Mouse (Mus musculus) lung, postnatal 25 days (tissue): Measurements from ENCODE around the gene Rnf213.
A peak's percentile ranks its signal among the peaks of the same experiment; 100 is the strongest.

Source experiments
- DNase-seq: peaks from one replicate; pipeline ENCODE4 v3.0.0; 2022; ENCODE audit warnings: low spot score

Gene Rnf213

DNA sequence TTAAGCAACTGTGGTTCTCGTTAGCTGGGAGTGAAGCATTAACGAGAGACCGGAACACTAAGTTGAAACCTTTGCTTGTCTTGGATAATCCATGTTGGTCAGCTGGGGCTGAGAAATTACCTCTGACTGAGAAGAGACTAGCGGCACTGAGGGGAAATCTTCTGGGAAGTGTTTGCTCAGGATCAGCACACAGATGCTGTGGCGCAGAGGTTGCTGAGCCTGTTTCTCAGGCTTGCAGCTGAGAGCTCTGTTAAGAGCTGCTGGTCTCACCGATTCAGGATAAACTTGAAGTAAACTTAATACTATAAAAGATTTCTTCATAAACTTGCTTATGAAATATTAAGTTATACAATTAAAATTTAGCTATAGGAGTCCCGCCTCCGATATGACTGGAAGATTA, 45.9 kb downstream of the Rnf213 start:
- DNase-seq: peak; percentile 54

DNA sequence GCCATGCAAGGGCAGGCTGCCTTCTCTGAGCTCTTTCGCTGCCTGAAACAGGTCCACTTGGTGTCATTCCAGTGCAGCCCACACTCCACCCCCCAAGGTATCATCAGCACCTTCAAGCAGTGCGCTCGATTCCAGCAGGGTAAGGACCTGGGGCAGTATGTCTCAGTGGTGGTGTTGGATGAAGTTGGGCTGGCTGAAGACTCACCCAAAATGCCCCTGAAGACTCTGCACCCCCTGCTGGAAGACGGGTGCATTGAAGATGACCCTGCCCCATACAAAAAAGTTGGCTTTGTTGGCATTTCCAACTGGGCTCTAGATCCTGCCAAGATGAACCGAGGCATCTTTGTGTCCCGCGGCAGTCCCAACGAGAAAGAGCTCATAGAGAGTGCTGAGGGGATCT, 49.3 kb downstream of the Rnf213 start:
- no peak for DNase-seq

DNA sequence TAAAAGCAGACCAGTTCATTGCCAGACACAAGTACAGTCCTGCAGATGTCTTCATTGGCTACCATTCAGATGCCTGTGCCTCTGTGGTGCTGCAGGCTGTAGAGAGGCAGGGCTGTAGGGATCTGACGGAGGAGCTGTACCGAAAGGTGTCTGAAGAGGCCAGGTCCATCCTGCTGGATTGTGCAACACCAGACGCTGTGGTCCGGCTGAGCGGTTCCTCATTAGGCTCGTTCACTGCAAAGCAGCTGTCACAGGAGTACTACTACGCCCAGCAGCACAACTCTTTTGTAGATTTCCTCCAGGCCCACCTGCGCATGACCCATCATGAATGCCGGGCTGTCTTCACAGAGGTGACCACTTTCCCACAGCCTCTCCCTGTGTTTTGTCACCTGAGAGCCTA, 50.5 kb downstream of the Rnf213 start:
- no peak for DNase-seq

DNA sequence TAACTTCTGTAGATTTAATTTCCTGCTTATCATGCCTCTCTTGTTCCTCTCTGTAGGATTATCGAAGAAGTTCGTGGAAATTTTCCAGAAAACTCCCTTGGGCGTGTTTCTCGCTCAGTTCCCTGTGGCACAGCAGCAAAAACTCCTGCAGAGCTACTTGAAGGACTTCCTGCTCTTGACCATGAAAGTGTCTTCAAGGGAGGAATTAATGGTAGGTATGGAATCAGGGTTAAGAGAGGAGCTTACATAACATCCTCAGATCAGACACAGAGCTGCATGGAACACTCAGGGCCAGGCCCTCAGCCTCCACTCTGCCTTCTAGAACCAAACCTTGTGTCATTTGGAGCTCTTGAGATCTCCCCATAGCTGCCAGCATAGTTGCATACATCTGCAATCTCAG, 63.2 kb downstream of the Rnf213 start:
- DNase-seq: peak; percentile 52

DNA sequence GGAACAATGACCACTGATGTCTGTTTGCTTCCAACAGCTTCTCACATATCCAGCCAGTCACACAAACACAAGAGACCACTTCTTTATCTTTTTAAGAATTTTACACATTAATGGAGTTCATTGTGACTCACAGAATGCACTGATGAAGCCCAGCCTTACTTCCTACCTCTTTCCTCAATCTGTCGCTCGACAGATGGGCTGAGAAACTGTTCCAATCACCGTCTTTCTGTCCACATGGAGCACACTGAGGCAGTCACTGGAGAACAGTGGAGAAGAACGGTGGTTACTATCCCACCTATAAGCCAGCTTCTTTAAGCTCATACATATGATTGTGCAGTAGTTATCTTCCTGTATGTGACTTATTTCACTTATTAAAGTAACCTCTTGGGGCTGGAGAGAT, 85.0 kb downstream of the Rnf213 start:
- no peak for DNase-seq

DNA sequence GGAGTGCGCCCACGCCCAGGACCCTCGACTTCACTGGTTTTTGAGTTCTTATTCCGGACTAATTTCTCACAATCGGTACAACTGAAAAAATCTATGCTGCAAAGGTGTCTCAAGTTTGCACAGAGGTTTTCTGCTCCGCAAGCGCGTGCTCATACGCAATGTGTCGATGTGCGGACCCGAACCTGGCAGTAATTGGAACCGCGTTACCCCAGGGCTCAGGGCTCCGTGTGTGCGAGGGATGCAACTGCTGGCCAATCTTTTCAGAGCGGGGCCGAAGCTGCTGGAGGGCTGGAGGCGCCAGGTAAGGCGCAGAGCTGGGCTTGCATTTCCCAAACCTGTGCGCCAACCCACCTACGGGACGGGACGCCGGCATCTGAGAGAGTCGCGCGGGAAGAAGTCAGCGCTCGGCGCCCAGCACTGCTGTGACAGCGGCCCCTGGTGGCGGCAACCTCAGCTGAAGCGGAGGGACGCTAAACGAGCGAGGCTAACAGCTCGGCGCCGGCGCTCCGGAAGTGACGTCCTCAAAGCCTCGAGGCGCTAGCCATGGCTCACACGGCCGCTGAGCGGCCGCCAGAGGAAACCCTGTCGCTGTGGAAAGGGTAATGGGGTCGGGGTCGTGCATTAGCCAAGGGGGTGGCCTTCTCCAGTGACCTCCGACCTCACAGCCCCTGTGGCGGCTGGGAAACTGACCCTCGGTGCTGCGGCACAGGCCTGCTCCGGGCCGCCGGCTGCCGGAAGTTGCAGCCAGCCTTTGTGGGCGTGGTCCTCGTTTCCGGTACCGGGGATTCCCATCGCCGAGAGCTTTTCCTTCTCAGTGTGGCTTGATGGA, 98.2 kb downstream of the Rnf213 start, which contains the start of gene Endov:
TSS of gene Endov (plus strand) at position 487 of the 829 bp plus-strand sequence.
- DNase-seq: peak; percentile 97

DNA sequence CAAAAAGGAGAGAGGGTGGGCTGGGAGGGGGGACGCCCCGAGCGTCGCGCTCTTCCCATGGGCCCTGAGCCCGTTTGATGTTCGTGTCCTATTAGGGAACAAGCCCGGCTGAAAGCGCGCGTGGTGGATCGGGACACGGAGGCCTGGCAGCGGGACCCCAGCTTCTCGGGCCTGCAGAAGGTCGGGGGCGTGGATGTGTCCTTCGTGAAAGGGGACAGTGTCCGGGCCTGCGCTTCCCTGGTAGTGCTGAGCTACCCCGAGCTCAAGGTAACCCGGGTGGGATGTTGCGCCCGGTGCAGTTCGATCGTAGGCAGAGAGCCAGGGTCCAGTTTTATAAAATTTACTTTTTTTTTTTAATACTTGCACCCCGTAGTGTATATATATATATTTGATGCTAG, 98.8 kb downstream of the Rnf213 start:
- DNase-seq: no peak

DNA sequence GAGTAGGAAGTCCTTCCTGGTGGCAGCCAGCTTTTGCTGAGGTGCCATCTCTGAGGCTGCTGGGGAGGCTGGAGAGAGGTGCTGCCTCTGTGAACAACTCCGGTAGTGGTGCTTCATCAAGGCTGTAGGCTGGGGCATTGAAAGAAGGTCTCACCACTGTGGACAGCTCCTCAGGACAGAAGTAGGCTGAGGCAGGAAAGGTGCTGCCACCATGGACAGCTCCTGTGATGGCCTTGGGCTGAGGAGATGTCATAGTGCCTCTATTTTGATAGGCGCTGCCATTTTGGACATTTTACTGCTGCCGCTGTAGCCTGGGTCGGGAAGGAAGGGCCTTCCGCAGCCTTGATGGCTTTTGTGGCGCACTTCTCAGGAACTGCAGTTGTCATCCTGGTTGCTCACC, 99.9 kb downstream of the Rnf213 start:
- no peak for DNase-seq

DNA sequence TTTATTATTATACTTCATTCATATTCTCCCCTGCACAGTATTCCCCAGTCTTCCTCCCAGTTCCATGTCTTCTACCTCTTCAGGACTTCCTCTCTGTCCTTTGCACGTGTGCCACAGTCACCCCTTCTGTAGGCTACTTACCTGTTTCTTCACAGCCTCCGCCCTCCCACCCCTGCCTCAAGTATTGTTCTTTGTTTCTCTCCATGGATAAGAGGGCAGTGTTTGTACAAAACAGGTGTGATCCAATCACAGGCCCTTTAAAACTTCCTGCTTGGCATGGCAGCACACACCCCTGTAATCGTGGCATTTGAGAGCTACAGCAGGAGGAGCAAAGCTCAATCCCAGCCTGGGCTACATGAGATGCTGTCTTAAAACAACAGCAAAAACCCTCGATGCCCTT, 100.6 kb downstream of the Rnf213 start:
- DNase-seq: peak; percentile 45

DNA sequence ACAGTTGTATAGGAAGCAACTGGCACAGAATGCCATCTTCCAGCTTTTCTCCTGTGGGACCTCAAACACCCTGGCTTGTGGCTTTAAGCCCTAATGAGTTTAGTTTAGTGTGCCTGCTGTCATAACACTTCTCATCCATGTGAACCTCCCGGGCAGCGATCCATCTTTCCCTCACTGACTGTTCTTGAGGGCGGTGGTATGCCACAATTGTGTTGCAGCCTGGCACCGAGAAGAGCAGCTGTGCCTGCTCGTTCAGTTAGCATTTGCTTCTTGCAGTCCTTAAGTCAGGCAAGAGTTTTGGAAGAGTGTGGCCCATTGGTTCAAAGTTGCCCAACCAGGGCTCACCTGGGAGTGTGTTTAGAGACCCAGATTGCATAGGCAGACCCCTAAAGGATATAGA, 103.2 kb downstream of the Rnf213 start:
- DNase-seq: no peak

DNA sequence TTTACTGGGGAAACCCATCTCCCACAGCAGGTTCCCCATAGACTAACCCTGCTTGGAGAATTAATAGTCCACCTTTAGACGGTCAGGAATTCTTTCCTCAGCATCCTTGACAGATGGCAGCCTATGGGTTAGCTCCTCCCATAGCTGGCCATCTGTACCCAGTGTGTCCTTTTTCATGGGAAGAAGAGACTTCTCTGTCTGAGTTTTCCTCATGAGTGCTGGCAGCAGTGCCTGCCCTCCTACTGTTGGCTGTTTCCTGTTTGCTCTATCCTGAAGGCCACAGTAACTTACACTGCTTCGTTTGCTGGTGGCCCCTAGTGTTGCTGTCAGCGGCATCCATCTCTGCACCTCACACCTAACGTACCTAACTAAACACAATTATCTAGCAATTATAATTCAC, 104.6 kb downstream of the Rnf213 start:
- no peak for DNase-seq

DNA sequence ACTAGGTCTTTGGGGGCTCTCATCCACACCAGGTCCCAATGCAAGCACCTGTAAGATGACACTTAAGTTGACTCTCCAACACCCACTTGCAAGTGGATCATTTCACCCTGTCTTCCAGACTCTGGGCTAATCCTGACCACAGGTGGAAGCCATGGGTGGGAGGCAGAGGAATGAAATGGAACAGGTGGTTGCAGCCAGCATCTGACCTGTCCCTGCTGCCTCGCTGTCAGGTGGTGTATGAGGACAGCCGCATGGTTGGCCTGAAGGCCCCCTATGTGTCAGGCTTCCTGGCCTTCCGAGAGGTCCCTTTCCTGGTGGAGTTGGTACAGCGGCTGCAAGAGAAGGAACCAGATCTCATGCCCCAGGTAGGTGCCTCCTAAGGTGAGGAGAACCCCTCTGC, 106.4 kb downstream of the Rnf213 start:
- DNase-seq: no peak

DNA sequence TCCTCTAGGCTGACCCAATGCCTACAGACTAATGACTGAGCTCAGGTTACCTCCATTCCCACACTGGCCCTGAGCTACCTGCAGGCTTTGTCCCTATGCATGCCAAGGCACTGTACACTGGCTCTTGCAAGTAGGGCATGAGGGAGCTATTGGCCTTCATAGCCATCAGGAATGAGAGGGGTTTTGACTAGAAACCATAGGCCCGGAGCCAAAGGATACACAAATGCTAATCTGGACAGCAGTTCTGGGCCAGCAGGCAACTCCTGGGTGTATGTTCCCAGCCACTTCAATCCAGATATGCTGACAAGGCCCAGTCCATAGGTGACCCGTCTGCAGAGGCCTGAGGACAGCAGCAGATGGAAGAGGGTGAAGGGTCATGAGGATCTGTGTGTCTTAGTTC, 107.1 kb downstream of the Rnf213 start:
- DNase-seq: no peak

DNA sequence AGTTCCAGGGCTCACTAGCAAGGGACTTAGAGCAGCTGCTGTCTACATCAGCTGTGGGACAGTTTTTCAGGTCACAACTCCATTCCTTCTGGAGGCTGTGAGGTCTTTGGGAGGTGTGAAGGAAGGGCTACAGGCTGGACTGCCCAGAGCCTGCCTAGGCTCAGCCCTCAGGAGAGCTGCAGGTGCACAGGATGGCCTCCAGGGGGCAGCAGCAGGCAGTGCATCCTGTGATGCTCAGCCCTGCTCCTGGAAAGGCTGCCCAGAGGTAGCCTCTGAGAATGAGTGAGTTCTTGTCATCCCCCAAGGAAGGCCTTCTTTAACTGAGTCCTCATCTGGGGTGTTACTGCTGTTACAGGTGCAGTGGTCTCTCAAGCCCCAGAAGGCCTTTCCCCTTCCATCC, 110.8 kb downstream of the Rnf213 start:
- DNase-seq: peak; percentile 71

DNA sequence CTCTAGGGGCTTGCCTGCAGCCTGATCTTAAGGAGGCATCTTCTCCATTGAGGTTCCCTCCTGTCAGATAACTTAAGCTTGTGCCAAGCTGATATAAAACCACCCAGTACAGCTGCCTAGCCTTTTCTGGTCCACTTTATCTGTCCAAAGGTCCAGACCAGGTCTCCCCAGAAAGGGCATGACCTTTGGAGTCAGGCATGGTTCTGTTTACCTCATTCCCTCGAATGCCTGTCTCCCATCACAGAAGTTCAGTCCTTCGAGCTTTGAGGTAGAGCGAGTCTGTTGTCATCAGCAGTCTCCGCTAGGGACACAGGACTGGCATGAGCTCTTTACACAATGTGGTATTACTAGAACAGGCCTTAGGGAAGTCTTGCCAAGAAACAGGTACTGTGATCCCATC, 113.5 kb downstream of the Rnf213 start:
- no peak for DNase-seq

DNA sequence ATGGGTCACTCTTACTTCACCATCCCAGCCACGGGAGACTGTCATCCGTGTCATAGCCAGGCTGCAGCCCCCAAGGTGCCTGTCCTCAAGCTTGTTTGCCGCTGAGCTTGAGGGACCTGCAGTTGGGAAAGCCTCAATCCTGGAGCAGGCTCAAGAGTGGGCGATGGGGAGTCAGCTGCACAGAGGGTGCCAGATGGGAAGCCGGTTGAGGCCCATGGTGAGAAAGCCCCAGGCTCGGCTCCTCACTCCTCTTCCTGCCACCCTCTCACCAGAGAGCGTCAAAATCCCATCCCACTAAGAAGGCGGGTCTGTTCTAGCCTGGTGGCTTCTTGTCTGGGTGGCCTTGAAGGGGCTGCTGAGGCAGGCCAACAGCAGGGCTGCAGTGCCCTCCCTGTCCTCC, 114.9 kb downstream of the Rnf213 start:
- no peak for DNase-seq

DNA sequence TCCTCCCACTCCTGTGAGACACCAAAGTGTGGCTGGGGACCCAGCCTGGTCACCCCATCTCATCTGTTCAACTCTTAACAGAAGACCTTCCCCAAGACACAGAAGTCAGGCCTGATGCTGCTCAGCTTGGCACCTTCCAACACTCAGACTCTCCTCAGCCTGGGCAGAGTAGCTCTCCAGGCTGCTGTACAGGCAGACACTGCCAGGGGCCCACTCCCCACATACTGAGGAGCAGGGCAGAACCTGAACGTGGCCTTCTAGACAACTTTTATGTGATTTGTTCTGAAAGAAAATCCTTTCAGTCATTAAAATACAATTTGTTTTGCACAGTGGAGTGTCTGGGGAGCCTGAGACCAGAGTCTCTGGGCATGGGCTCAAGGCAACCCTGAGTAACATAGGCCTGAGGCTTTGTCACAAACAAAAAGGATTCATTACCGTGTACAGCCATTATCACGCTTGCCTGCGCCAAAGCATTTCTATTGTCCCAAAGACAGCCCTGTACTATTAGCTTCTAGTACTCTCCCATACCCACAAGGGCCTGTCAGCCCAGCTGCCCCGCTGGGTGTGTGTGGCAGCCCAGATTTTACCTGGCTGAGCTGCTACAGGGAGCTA, 116.4 kb downstream of the Rnf213 start:
- DNase-seq: no peak

DNA sequence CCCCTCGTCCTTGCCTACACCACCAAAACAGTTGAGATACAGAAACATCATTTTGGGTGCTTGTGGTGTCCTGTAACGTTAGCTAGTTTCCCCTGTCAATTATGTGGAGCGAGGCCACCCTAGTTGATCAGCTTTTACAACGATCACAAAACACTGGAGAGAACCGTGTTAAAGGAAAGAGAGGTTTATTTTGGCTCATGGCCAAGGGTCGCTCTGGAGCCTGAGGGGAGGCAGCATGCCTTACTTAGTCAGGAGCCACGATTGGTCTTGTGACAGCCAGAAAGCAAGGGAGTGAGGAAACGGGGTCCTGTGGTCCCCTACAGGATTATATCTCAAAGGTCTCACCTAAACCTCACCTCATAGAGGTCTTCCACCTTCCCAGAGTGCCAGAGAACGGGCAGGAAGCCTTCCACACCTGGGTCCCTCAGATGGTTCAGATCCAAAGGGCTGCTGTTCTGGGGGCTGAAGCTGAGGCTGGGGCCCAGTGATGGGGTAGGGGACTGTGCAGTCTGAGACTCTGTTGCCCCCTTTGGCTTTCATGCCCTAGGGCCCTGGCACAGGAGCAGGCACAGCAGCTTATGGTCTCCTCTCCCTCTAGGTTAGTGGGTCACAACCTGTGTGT, 120.2 kb downstream of the Rnf213 start:
- DNase-seq: no peak

DNA sequence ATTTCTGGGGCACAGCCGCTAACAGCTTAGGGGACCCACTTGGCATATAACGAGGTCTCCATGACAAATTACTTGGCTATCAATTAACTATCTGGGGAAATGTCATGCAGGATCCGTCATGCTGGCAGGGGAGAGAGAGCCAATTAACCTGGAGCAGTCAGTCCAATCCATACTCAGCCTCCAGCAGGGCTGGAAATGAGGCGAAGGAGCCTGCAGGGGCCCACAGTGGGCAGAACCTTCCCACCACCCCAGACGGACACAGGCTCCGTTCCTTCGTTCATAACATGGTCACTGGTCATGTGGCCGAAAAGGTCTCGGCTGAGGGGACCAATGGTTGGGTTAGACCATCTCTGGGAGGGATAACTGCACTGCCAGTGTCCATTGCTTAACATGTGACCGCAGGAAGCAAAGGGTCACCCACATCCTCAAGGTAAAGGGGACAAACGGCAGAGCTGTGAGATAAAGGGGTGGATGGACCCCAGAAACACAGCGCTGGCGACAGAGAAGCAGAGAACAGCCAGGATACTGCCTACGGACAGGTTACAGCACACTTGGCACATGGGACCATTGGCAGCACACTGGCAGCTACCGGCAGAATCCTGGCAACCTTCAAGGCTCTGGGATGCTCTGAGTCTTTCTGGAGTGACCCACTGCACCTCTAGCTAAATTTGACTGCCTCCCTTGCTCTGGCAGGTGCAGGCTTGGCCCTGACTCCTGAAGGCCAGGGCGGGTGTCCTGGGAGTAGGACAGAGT, 121.4 kb downstream of the Rnf213 start:
- DNase-seq: no peak

DNA sequence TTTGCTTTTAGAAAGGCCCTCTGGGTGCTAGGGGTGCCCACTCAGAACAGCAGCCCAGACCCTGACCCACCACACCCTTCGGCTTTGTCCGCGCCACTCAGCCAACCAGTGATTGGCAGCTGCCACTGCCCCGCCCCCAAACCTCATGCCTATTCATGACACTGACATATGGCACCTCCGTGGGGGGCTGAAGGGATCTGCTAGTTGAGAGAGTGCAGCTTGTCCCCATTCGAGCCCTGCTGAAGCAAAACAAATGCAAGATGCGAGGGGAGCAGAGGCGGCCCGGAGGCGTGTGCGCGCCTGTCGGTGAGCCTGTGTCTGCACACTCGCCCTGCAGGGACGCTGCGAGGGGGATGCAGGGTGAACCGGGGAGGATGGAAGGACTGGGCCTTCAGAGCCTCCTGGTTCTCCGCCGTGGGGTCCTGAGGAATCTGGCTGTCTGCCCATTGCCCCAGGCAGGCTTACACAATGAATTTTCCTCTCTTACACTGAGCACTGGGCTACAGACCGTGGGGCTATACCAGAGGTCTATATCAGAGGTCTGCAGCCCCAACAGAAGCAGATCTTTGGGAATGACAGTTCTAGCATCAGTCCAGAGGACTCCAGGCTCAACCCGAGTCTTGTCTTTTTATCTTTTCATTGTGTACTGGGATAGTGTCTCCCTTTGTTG, 122.2 kb downstream of the Rnf213 start:
- no peak for DNase-seq

DNA sequence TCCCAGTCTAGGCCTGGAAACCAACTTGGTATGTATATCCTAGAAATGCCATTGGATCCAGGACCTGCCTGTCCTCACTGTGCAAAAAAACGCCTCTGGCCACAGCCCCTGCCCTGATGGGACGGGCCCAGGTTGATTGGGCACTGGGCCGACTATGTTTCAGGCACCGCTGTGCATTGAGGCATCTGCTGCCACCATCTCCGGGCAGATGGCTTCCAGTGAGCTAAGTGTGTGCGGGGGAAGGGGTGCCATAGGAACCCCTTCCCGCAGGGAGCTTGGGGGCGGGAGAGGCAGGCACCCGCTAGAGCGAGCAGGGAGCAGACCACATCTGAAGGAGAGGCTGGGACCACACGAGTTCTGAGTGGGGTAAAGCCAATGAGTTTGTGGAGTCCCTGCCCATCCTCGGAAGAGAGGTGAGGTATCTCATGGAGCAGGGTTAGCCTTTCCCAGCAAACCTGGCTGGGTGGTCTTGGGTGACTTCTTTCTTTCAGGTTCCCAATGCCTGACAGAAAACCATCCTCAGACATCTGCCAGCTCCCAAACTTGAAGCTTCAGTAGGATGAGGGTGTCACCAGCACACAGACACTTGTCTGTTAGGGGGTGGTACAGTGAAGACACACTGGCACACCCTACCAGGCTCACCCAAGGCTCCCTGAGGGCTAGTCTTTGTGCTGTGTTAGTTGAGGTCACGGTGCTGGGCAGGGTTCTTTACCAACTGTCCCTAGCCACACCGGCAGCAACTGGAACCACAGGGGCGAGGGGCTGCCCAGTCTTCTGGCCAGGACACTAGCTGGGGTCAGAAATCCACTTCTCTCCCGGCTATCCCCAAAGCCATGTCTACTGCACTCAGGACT, 123.2 kb downstream of the Rnf213 start:
- DNase-seq: no peak
